Comparison of ENCODE assay signal across 8 mouse cellular contexts in the genomic region with DNA sequence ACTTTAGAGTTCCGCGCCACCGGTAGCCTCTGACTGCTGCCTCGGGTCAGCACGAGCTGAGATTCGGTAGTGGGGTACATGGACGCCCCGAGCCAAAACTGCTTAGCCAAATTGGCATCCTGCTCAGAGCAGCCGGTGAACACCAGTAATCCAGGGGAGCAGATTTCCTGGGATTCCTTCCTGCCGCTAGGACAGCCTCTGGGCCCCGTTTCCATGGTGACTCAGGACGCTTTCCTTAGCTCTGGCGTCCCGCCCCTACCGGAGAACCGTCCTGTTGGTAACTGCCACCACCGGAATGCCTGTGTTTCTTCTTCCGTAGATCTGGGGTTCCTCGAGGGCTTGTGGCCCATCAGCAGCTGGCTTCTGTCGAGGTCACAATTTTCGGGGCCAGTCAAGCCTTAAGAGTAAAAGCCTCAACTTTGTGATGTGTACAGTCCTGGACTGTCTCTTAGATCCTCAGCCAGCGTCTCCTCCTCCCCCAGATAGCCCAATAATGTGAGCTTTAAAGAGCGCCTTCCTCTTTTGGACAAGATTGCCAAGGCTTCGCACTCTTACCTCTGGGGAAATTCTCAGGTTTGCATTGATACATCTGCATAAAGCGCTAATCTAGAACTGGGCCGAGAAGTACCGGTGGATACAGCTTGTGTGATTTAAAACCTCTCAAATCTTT. TPM values are rescaled to one million over a fixed set of nuclear protein-coding genes. Genes with fewer than 3 reads are reported as not detected.
DNase-seq lines count a peak whose midpoint lies in the region; ATAC-seq and TF ChIP-seq lines count a peak whose summit lies in the region.

A gene (minus strand): TSS at position 323 of the 670 bp plus-strand sequence.

- H3K4me2 ChIP-seq in intestine, embryonic 15.5 days (replicated peaks) = peak within 1 kb of the TSS; percentile 100
- peak within 1 kb of the TSS; percentile 100 for H3K4me2 ChIP-seq in limb, embryonic 14.5 days (replicated peaks; ENCODE audit: low read depth, low read length, severe bottlenecking)
- peak within 1 kb of the TSS; percentile 100 for H3K4me2 ChIP-seq in midbrain, embryonic 15.5 days

- H3K36me3 ChIP-seq in intestine, embryonic 15.5 days = no peaks in the 10 kb centered on the region
- H3K36me3 ChIP-seq in limb, embryonic 14.5 days (ENCODE audit: control insufficient read depth, insufficient read depth, low read length) = no peaks in the 10 kb centered on the region
- no peaks in the 10 kb centered on the region for H3K36me3 ChIP-seq in midbrain, embryonic 15.5 days (replicated peaks)

- no peak for TF ChIP-seq POLR2A in limb, embryonic 14.5 days (IDR thresholded peaks at IDR 0.05; ENCODE audit: borderline replicate concordance, extremely low read depth, insufficient read depth, insufficient read length)

- ATAC-seq in intestine, embryonic 15.5 days = peak; percentile 78
- peak; percentile 80; the same call in 1 of the 2 replicates for ATAC-seq in limb, embryonic 14.5 days (ENCODE audit: low FRiP score, low read depth)
- peak; percentile 75 for ATAC-seq in midbrain, embryonic 15.5 days (replicated peaks)

- WGBS in intestine, embryonic 15.5 days = 10% methylated on average over 27 of the region's 27 CpGs
- 7% methylated on average over 27 of the region's 27 CpGs for WGBS in limb, embryonic 14.5 days
- WGBS in midbrain, embryonic 15.5 days = 8% methylated on average over 27 of the region's 27 CpGs

- no peaks in the 10 kb centered on the region; the same call in 1 of the 2 replicates for H3K27me3 ChIP-seq in intestine, embryonic 15.5 days (replicated peaks)
- H3K27me3 ChIP-seq in limb, embryonic 14.5 days (ENCODE audit: control insufficient read depth, insufficient read depth, low read length) = peaks cover 16% of the 10 kb centered on the region
- H3K27me3 ChIP-seq in midbrain, embryonic 15.5 days (replicated peaks) = peaks cover 7% of the 10 kb centered on the region; the same call in 1 of the 2 replicates

- 0 out of 2 replicates have a peak within 1 kb of the TSS, but pooled peaks have one; percentile 12 for H3K4me3 ChIP-seq in intestine, embryonic 15.5 days (replicated peaks)
- peak within 1 kb of the TSS; percentile 19 for H3K4me3 ChIP-seq in limb, embryonic 14.5 days (replicated peaks; ENCODE audit: low read length)
- peak within 1 kb of the TSS; percentile 60 for H3K4me3 ChIP-seq in midbrain, embryonic 15.5 days

- DNase-seq in layer of hippocampus, adult 11-12 months (ENCODE audit: low spot score) = peak; percentile 19
- no peak for DNase-seq in layer of hippocampus, adult 9-10 months (ENCODE audit: low spot score)
- DNase-seq in cerebellum, postnatal 10 days = peak; percentile 69 to 76
- peak; percentile 92 for DNase-seq in heart, adult 11 months
- DNase-seq in limb, embryonic 14.5 days (ENCODE audit: low spot score) = peak; percentile 76
- peak; percentile 57 for DNase-seq in testis, postnatal 14 days (ENCODE audit: low spot score)

- no peak within 1 kb of the TSS for H3K27ac ChIP-seq in intestine, embryonic 15.5 days
- H3K27ac ChIP-seq in limb, embryonic 14.5 days (replicated peaks; ENCODE audit: low read depth, low read length) = no peak within 1 kb of the TSS
- H3K27ac ChIP-seq in midbrain, embryonic 15.5 days = no peak within 1 kb of the TSS

- no peak within 1 kb of the TSS for H3K9ac ChIP-seq in intestine, embryonic 15.5 days
- H3K9ac ChIP-seq in limb, embryonic 14.5 days (ENCODE audit: low read depth, low read length, severe bottlenecking) = peak within 1 kb of the TSS; percentile 2; the same call in 1 of the 2 replicates
- H3K9ac ChIP-seq in midbrain, embryonic 15.5 days = no peak within 1 kb of the TSS

- no peaks in the 10 kb centered on the region for H3K9me3 ChIP-seq in intestine, embryonic 15.5 days
- H3K9me3 ChIP-seq in limb, embryonic 14.5 days (ENCODE audit: control insufficient read depth, low read length) = no peaks in the 10 kb centered on the region
- no peaks in the 10 kb centered on the region for H3K9me3 ChIP-seq in midbrain, embryonic 15.5 days

- peaks cover 8% of the 10 kb centered on the region; the same call in 1 of the 2 replicates for H3K4me1 ChIP-seq in intestine, embryonic 15.5 days (replicated peaks)
- H3K4me1 ChIP-seq in limb, embryonic 14.5 days (ENCODE audit: control insufficient read depth, insufficient read depth, low read length) = peaks cover 13% of the 10 kb centered on the region
- peaks cover 13% of the 10 kb centered on the region for H3K4me1 ChIP-seq in midbrain, embryonic 15.5 days

RNA-seq across cellular contexts. Expression of the gene that starts here (rescaled TPM):
- polyA plus RNA-seq in intestine, embryonic 15.5 days (2015; fragmentation: Nextera tagmentation; extraction: Ambion mirVana) = not detected in 2 replicates
- polyA plus RNA-seq in limb, embryonic 14.5 days (2012; rRNA removed) = 0.06 TPM in 1 of 2 replicates, not detected in the other
- polyA plus RNA-seq in limb, embryonic 14.5 days (2014; fragmentation: Nextera tagmentation; extraction: Ambion mirVana) = not detected in 2 replicates
- 0.70 and 1.2 TPM in 2 replicates for polyA plus RNA-seq in midbrain, embryonic 15.5 days (2015; fragmentation: Nextera tagmentation; extraction: Ambion mirVana)

Comparison
In these comparisons a context has a peak if more than half of its experiments do, and no peak if none do; other contexts are left out.
1. Peak in ATAC-seq, H3K4me3 ChIP-seq and H3K4me2 ChIP-seq in intestine, embryonic 15.5 days; RNA of the gene not detected or under 1 TPM.
2. Peak in DNase-seq, ATAC-seq, H3K4me3 ChIP-seq, H3K9ac ChIP-seq and H3K4me2 ChIP-seq in limb, embryonic 14.5 days; RNA of the gene not detected or under 1 TPM.